Mouse (Mus musculus) gastrocnemius, adult 8-10 months (tissue): ENCODE data around the gene Arhgap20. TPM values are rescaled to one million over a fixed set of nuclear protein-coding genes. Genes with fewer than 3 reads are reported as not detected.

Experiments used
- total RNA-seq, 4 experiments: library from RNA; stranded (reverse); gene quantifications; 2 replicates each; pipeline ENCODE4 v1.2.4; 2022

Gene Arhgap20
- total RNA-seq, 4 experiments from 2014 or later = 21.0 to 37.6 (median 30.8) TPM

Other genes with a start within 250 kb of the Arhgap20 start
- 10 to 100 TPM; 33.4 to 42.6 (median 37.6) TPM for gene Fdx1, start 198.2 kb downstream of the Arhgap20 start, total RNA-seq